Mouse (Mus musculus) kidney, postnatal 36 days (tissue): ENCODE data around the gene Arhgef1.
"Not testable (repeated sequence)": the region's sequence is repeated elsewhere in the genome, so short reads cannot be mapped to it uniquely, and the experiment has no call there.

Experiments
- DNase-seq, 2 experiments: peaks; one replicate each; pipeline ENCODE4 v3.0.0; 2021 to 2022; ENCODE audit warnings: mixed read lengths in 2 of 2

The Arhgef1 gene

GRCm38 (mm10) chr7:24890281-24891216 is 12.2 kb upstream of the Arhgef1 start:
- peak; percentile 71 to 79 for DNase-seq

- DNase-seq, result no peak
These were observed 11.2 kb upstream of the Arhgef1 start for GRCm38 (mm10) chr7:24891241-24892124.

GRCm38 (mm10) chr7:24892125-24892583 is 10.6 kb upstream of the Arhgef1 start:
- DNase-seq, result no peak

DNA sequence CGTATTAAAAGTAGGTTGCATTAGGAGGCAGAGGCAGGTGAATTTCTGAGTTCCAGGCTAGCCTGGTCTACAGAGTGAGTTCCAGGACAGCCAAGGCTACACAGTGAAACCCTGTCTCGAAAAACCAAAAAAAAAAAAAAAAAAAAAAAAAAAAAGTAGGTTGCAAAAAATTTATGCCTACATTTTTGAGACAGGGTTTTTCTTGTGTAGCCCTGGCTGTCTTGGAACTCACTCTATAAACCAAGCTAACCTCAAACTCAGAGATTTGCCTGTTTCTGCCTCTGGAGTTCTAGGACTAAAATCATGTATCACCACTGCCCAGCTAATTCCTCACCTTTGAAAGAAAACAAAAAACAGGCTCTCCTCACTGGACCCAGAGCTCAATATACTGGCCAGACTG is 7.0 kb upstream of the Arhgef1 start:
- DNase-seq, result not testable (repeated sequence)

- no peak for DNase-seq
These were observed 6.4 kb upstream of the Arhgef1 start for GRCm38 (mm10) chr7:24896269-24896668.

GRCm38 (mm10) chr7:24897224-24897623 is 5.5 kb upstream of the Arhgef1 start, which contains the start of gene Cd79a:
Gene Cd79a, plus strand, starts transcription at chr7:24897381.
- no peak for DNase-seq

GRCm38 (mm10) chr7:24897959-24898358 is 4.8 kb upstream of the Arhgef1 start:
- DNase-seq, result no peak

GRCm38 (mm10) chr7:24901114-24901513 is 1.6 kb upstream of the Arhgef1 start:
- no peak for DNase-seq

GRCm38 (mm10) chr7:24901842-24902241 is 870 bp upstream of the Arhgef1 start:
- DNase-seq, result no peak

DNA sequence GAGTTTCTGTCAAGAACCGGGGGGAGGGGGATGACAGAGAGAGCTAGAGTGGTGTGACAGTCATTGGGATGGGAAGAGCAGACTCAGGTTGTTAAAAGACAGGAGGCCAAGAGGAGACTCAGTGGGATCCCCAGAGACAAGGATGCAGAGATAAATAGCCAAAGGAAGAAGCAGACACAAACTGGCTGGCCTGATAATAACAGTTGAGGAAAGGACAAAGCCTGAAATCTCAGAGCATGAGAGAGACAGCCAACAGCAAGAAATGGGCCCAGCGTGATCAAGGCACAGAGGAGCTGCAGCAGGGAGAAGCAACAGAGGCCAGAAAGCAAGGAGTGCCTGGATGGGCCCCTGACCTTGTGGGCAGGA is 465 bp upstream of the Arhgef1 start:
- no peak for DNase-seq

DNA sequence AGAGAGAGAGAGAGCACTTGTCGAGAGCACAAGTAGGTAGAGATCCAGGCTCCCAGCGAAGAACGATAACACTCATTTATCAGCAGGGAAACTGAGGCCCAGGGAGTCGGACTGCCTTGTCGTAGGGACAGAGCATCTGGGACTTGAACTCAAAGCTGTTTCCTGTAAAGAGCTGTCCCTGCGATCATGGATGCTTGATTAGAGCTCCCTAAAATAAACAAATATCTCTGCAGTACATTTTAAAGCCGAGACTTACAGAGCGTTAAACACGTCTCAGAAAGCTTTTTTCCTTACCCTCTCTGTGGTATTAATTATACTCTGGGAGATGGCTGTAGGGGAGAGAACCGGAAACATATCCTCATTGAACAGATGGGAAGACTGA is 723 bp downstream of the Arhgef1 start:
- DNase-seq, result no peak

GRCm38 (mm10) chr7:24904070-24904483 is 1.4 kb downstream of the Arhgef1 start:
- peak; percentile 98 to 99 for DNase-seq

DNA sequence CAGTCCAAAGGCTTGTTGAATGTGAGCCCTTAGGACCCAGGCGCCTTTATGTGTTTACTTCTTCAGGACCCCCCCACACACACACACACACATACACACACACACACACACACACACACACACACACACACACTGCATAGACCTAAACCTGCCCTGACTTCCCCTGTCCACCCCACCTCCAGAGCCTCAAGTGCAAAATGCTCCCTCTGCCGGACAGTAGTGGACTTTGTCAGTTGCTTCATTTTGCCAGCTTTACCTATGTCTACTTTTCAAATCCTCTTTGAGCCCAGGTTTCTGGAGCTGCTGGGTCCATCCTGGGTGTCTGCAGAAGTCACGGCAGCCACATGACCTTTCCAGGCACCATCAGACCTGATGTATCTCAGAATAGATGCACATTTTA is 2.2 kb downstream of the Arhgef1 start:
- DNase-seq, result peak; percentile 72 to 81

DNA sequence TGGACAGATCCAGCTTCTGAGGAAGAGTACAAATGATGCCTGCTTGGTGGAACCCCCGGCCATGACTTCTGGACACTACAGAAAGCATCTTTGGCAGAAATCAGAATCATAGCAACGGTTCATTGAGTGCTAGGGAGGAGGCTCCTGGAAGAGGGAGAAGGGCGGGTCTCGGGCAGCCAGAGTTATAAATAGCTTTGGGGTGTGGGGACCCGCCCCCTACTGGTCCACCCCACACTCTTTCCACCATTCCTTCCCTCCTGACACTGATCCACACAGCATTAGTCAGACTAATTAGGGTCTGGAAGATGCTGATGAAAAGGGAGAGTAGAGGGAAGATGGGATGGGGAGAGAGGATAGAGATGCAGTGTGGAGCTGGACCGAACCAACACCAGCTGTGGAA is 3.8 kb downstream of the Arhgef1 start:
- DNase-seq, result no peak

DNA sequence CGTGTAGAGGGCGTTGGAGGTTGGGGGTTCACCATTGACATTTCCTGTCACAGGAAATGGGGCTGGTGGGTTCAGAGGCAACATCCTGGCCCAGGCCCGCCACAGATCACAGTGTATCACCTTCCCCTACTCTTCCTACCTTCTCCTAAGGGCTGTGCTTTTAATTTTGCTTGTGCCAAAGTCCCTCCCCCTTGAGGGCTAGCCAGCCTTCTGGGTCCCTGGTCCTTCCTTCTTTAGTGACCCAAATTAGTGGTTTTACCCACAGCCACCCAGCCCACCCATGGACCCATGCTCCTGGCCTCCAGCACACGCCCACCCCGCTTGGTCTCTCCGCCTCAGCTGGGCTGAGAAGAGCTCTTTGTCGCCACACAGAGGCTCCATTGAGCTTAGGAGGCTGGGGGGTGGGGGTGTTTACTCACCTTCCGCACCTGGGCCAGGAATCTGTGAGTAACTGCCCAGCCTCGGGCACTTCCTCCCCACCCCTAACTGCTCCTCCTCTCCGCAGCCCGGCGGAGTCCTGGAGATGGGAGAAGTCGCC is 4.6 kb downstream of the Arhgef1 start:
- no peak for DNase-seq

GRCm38 (mm10) chr7:24912480-24912879 is 9.8 kb downstream of the Arhgef1 start:
- no peak for DNase-seq

DNA sequence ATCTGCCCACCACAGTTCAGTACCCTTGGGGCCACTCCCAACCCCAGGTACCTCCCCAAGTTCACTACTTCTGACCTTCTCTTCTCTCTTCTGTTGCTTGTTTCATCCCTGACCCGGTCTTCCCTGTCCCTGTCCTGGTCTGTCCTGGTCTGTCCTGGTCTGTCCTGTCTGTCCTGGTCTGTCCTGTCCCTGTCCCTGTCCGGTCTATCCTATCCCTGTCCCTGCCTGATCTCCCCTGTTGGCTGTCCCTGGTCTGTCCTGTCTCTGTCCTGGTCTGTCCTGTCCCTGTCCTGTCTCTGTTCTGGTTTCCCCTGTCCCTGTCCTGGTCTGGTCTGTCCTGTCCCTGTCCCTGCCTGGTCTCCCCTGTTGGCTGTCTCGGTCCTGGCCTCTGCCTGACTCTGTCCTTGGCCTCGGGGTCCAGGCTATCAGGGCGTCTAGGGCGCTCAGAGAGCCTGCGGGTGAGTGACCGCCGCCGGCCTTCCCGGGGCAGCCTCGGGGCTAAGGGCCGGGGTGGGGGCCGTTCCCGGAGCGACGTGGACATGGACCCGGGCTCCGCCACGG is 16.1 kb downstream of the Arhgef1 start:
- DNase-seq, result no peak

DNA sequence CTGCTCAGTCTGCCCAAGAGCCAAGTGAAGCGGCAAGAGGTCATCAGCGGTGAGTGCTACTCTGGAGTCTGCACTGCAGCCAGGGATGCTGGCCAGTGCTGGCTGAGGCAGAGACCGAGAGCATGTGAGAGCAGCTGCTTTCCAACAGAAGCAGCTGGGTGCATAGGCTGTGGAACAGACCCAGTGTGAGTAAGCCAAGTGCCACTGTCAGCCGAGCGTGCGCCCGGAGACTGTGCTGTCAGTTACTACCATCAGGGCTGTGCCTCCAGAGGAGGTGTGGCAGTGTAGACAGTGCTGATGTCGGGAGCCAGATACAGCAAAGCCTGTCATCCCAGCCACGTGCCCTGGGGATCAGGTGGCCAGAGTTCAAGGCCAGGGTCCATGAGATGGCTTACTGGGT is 17.0 kb downstream of the Arhgef1 start:
- DNase-seq, result no peak

DNA sequence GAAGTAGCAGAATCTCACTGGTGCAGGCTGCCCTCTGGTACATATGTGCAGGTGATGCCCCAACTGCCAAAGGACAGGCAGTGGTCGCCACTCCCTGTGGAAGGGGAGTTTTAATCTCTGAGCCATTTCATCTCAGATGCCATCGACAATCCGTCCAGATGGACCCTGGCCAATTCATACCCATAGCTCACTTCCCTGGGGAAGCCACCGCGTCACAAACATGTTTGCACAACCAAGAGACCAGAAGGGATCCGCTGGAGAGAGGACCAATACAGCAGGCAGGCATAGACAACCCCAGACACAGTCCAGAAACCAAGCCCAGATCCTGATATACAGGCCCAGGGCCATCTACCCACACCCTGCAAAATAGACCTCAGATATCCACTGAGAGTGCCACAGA is 27.8 kb downstream of the Arhgef1 start:
- no peak for DNase-seq

- no peak for DNase-seq
These were observed 28.9 kb downstream of the Arhgef1 start for GRCm38 (mm10) chr7:24931651-24932050.

DNA sequence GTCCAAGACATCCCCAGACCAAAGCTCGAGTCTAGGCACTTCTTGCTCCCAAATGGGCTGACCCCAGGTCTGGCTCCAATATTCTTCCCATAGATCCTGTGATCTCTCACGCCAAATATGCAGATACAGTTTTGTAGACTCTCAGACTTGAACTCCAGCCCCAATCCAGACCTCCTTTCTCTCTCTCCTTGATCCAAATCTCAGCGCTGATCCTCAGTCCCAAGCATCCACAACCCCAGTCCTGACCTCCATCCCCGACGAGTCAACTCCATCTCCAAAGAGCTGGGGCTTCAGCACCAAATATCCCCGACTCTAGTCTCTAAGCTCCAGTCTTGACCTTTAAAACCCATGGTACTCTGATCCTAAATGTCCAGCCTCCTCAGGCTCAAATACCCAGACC is 40.9 kb downstream of the Arhgef1 start:
- DNase-seq, result no peak

GRCm38 (mm10) chr7:24944257-24944950 is 41.7 kb downstream of the Arhgef1 start, which contains the start of gene Gm4881:
Gene Gm4881, minus strand, starts transcription at chr7:24944494.
- DNase-seq, result no peak
